Mouse (Mus musculus) B cell, adult 62 days (primary cell): Measurements from ENCODE around the gene Ophn1. TPM values are rescaled to one million over a fixed set of nuclear protein-coding genes. Genes with fewer than 3 reads are reported as not detected.

ENCODE experiments used
- total RNA-seq: library from RNA; stranded (reverse); gene quantifications from 4 replicates; pipeline ENCODE4 v1.2.4, GENCODE M21; 2023

Ophn1 gene
- not detected in 4 replicates for total RNA-seq

DNA sequence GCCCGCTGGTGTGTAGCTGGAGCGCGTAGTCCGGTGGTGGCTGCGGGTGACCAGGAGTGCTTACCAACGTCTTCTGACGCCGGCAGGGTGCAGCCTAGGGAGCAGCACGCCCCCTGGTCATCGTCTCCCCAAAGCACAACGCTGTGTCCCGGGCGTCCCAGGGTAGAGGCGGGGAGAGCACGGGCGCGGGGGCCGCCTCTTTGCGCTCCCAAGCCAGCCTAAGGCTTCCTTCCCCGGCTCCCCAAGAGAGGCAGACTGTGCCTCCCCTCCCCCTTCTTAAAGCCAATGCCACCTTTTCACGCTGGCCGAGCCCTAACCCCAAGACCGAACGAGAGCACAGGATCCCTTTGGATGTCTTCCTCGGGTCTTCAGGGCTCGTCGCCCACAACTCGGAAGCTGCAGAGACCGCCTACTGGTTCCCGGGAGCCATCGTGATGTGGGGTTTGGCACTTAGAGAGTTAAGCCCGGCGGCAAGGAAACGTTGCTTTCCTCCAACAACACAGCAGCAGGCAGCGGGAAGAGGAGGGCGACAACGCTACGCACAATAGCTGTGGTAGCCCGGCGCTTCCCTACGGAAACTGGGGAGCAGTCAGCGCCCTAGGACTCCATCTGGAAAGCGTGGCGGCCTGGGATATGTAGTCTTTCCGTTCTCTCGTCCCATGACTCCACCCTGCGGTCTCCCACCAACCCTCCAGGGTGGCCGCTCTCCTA is at the start of gene Ophn1:
Ophn1 (minus strand) TSS at position 620 of the 711 bp plus-strand sequence.

DNA sequence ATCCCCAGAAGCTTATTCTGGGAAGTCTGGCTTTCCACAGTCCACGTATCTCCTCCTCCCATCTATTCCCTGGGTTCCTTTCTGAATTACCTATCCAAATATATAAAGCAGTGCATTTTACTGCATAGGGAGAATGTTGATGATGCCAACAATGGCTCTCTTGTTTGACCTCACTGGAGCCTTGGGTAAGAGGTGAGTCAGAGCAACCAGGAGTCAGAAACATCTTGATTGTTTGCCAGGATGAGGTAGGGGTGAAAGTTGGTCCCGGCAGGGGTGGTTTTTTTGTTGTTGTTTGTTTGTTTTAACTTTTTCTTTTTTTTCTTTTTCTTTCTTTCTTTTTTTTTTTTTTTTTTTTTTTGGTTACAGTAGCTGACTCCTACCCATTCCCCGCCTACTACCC is 45.3 kb upstream of the Ophn1 start, which contains the start of gene Yipf6:
Yipf6 (plus strand) TSS at position 216 of the 400 bp plus-strand sequence.

Other genes with a start within 250 kb of the Ophn1 start
- gene Yipf6, start 45.3 kb upstream of the Ophn1 start, total RNA-seq, result 25.3 to 31.2 TPM (median 26.1 TPM) in 4 replicates
- 0.63 to 1.5 TPM (median 1.0 TPM) in 4 replicates for gene Stard8, start 112.2 kb upstream of the Ophn1 start, total RNA-seq
- 1.9 to 2.7 TPM (median 2.4 TPM) in 4 replicates for gene Efnb1, start 245.1 kb upstream of the Ophn1 start, total RNA-seq